Mouse (Mus musculus): ENCODE results near the gene Slc6a2.

DNA sequence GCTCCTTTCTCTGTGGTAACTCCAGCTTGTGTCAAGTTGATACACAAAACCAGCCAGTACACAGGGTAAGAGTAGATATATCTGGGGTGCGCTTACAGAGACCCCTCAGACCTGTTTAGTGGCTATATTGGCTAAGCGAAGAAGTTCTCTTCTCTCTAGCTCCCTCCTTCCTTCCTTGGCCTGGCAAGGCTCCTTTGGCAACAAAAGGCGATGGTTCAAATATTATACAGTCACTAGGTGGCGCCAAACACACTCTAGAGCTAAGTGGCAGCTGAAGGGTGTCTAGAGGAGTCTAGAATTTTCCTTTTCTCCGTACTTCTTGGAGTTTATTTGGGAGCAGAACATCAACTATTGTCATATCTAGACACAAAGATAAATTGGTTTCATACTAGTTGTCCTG is 50.4 kb downstream of the Slc6a2 start:
- TF ChIP-seq POLR2A (IDR thresholded peaks at IDR 0.05; ENCODE audit: low read depth, low read length) (no peak), CTCF (conservative IDR thresholded peaks at IDR 0.05; ENCODE audit: insufficient read depth, insufficient read length, low read depth, low read length) (peak; percentile 57)

All from kidney, adult 2 months (tissue).